Mouse (Mus musculus): ENCODE data around the gene Ppp1r9a. TPM values are rescaled to one million over a fixed set of nuclear protein-coding genes. Genes with fewer than 3 reads are reported as not detected.
A peak's percentile ranks its signal among the peaks of the same experiment; 100 is the strongest.

Ppp1r9a gene
- total and polyA plus RNA-seq, 3 experiments, result 0.03 TPM; not detected in 2

GRCm38 (mm10) chr6:5162052-5162451 is 259.3 kb downstream of the Ppp1r9a start:
- no peak for DNase-seq (ENCODE audit: low read depth, low spot score)
- peaks cover 1 to 12% of the 10 kb centered on the region in 2 experiments; a peak in 3 of 4 replicates for H3K4me1 ChIP-seq (ENCODE audit: control insufficient read depth in 1 of 2, insufficient read depth in 2 of 2, low read length in 2 of 2)
- no peak overlapping the region for H3K4me3 ChIP-seq (ENCODE audit: control insufficient read depth in 1 of 2, insufficient read depth in 1 of 2, low read depth in 2 of 2, low read length in 2 of 2)
- no peaks in the 10 kb centered on the region for H3K9me3 ChIP-seq (replicated peaks; ENCODE audit: insufficient read depth, low read length)
- H3K9ac ChIP-seq (ENCODE audit: control insufficient read depth, low read depth, low read length, poor library complexity, severe bottlenecking), result no peak overlapping the region
- peaks cover 0 to 11% of the 10 kb centered on the region in 2 experiments; a peak in 2 of 4 replicates for H3K36me3 ChIP-seq (ENCODE audit: control insufficient read depth in 1 of 2, insufficient read depth in 2 of 2, low read length in 2 of 2)
- no peak for TF ChIP-seq POLR2A (IDR thresholded peaks at IDR 0.05; ENCODE audit: control insufficient read depth in 1 of 2, insufficient read depth in 1 of 2, low read depth in 1 of 2, low read length in 2 of 2, poor library complexity in 1 of 2)
- no peak for TF ChIP-seq POLR2AphosphoS5 (IDR thresholded peaks at IDR 0.05; ENCODE audit: borderline replicate concordance, low read depth, low read length)
- no peak for TF ChIP-seq MAFK (IDR thresholded peaks at IDR 0.05; ENCODE audit: borderline replicate concordance, low read depth, low read length)
- H3K79me2 ChIP-seq (ENCODE audit: control insufficient read depth, insufficient read depth, low read length, poor library complexity), result no peaks in the 10 kb centered on the region
- peaks cover 0 to 5% of the 10 kb centered on the region in 2 experiments; a peak in 3 of 4 replicates for H3K27me3 ChIP-seq (ENCODE audit: control insufficient read depth in 1 of 2, insufficient read depth in 2 of 2, low read length in 2 of 2)
- no peak overlapping the region for H3K27ac ChIP-seq (ENCODE audit: control insufficient read depth, low read depth, low read length)

- TF ChIP-seq TAL1 (IDR thresholded peaks at IDR 0.05; ENCODE audit: low read length) (no peak), MEF2A (IDR thresholded peaks at IDR 0.05; ENCODE audit: extremely low read depth, insufficient replicate concordance, low read depth, low read length, poor library complexity, severe bottlenecking) (no peak), GATA1 (IDR thresholded peaks at IDR 0.05; ENCODE audit: low read depth, low read length) (0 out of 2 replicates have a peak, but pooled peaks have one; percentile 6), USF2 (IDR thresholded peaks at IDR 0.05; ENCODE audit: borderline replicate concordance in 1 of 2, insufficient read depth in 1 of 2, low read depth in 1 of 2, low read length in 2 of 2) (no peak), CTCF (IDR thresholded peaks at IDR 0.05 in 2 of 3, conservative IDR thresholded peaks at IDR 0.05 in 1 of 3; ENCODE audit: control insufficient read depth in 1 of 3, insufficient read depth in 1 of 3, low read depth in 2 of 3, low read length in 3 of 3, poor library complexity in 1 of 3, severe bottlenecking in 1 of 3) (no peak), NRF1 (IDR thresholded peaks at IDR 0.05; ENCODE audit: insufficient read depth, low read depth, low read length, poor library complexity, severe bottlenecking) (peak; percentile 64)
- Histone ChIP-seq H3K9ac (ENCODE audit: control insufficient read depth, low read depth, low read length, poor library complexity, severe bottlenecking) (peak overlapping the region; percentile 32), H3K4me1 (ENCODE audit: control insufficient read depth in 1 of 2, insufficient read depth in 2 of 2, low read length in 2 of 2) (peaks cover 0 to 8% of the 10 kb centered on the region in 2 experiments; a peak in 1 of 4 replicates), H3K79me2 (ENCODE audit: control insufficient read depth, insufficient read depth, low read length, poor library complexity) (no peaks in the 10 kb centered on the region), H3K36me3 (ENCODE audit: control insufficient read depth in 1 of 2, insufficient read depth in 2 of 2, low read length in 2 of 2) (peaks cover 0 to 7% of the 10 kb centered on the region in 2 experiments; a peak in 2 of 4 replicates), H3K27me3 (ENCODE audit: control insufficient read depth in 1 of 2, insufficient read depth in 2 of 2, low read length in 2 of 2) (peaks cover 0 to 8% of the 10 kb centered on the region in 2 experiments; a peak in 3 of 4 replicates), H3K27ac (ENCODE audit: control insufficient read depth, low read depth, low read length) (no peak overlapping the region), H3K9me3 (replicated peaks; ENCODE audit: insufficient read depth, low read length) (no peaks in the 10 kb centered on the region), H3K4me3 (ENCODE audit: control insufficient read depth in 1 of 2, insufficient read depth in 1 of 2, low read depth in 2 of 2, low read length in 2 of 2) (peak overlapping the region; percentile 41 to 45; a peak in 3 of 4 replicates)
- DNase-seq (ENCODE audit: low read depth, low spot score), result peak; percentile 62
Observed at GRCm38 (mm10) chr6:5163507-5164144, 260.9 kb downstream of the Ppp1r9a start.

- H3K9ac ChIP-seq (ENCODE audit: control insufficient read depth, low read depth, low read length, poor library complexity, severe bottlenecking), result peak overlapping the region; percentile 42
- H3K36me3 ChIP-seq (ENCODE audit: control insufficient read depth in 1 of 2, insufficient read depth in 2 of 2, low read length in 2 of 2), result peaks cover 0 to 7% of the 10 kb centered on the region in 2 experiments; a peak in 2 of 4 replicates
- H3K27me3 ChIP-seq (ENCODE audit: control insufficient read depth in 1 of 2, insufficient read depth in 2 of 2, low read length in 2 of 2), result peaks cover 0 to 8% of the 10 kb centered on the region in 2 experiments; a peak in 3 of 4 replicates
- no peak overlapping the region for H3K27ac ChIP-seq (ENCODE audit: control insufficient read depth, low read depth, low read length)
- peak overlapping the region; percentile 26 to 36; a peak in 3 of 4 replicates for H3K4me3 ChIP-seq (ENCODE audit: control insufficient read depth in 1 of 2, insufficient read depth in 1 of 2, low read depth in 2 of 2, low read length in 2 of 2)
- peak; percentile 40 for DNase-seq (ENCODE audit: low read depth, low spot score)
- peak; percentile 48 for TF ChIP-seq GATA1 (IDR thresholded peaks at IDR 0.05; ENCODE audit: low read depth, low read length)
- TF ChIP-seq ZNF384 (IDR thresholded peaks at IDR 0.05; ENCODE audit: low read depth, low read length), result peak; percentile 92
- TF ChIP-seq SMC3 (IDR thresholded peaks at IDR 0.05; ENCODE audit: low read depth, low read length), result no peak
- no peak for TF ChIP-seq SIN3A (IDR thresholded peaks at IDR 0.05; ENCODE audit: low read length)
- H3K79me2 ChIP-seq (ENCODE audit: control insufficient read depth, insufficient read depth, low read length, poor library complexity), result no peaks in the 10 kb centered on the region
- peaks cover 0 to 8% of the 10 kb centered on the region in 2 experiments; a peak in 1 of 4 replicates for H3K4me1 ChIP-seq (ENCODE audit: control insufficient read depth in 1 of 2, insufficient read depth in 2 of 2, low read length in 2 of 2)
- H3K9me3 ChIP-seq (replicated peaks; ENCODE audit: insufficient read depth, low read length), result no peaks in the 10 kb centered on the region
Observed at GRCm38 (mm10) chr6:5164855-5165254, 262.1 kb downstream of the Ppp1r9a start.
